ENCODE assay signal across 21 mouse cellular contexts in the genomic region with DNA sequence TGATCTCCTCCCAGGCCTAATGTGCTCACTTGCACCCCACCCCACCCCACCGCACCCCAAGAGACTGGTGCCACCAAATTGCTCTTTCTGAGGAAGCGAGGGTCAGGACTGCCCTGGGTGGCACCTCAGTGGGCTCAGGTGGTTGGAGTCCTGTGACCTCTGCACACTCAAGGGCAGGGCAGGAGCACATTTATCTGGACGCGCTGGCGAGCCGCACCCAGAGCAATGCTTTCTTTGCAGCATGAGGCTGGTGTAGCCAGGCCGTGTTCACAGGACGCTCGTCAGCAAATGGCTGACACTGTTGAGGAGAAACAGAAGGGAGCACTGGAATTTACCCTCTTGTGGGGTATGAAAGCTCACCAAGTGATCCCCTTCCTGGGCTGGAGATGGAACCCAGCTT. TPM values are rescaled to one million over a fixed set of nuclear protein-coding genes. Genes with fewer than 3 reads are reported as not detected.
"Had no signal": no experiment of that assay in that cellular context is flagged by ENCODE, and none has a peak within 500 bp of the region (broad histone marks: within the 10 kb centered on the region; RNA-seq: fewer than 3 reads in every experiment).

No protein-coding gene starts in this region.

- H3K9me3 ChIP-seq: kidney, embryonic 15.5 days; limb, embryonic 12.5 days; limb, embryonic 15.5 days; midbrain, embryonic 12.5 days; midbrain, embryonic 15.5 days; neural tube, embryonic 12.5 days; neural tube, embryonic 15.5 days had no signal

- H3K27ac ChIP-seq: kidney, embryonic 15.5 days; limb, embryonic 12.5 days; limb, embryonic 15.5 days; liver, embryonic 14.5 days; macrophage; midbrain, embryonic 12.5 days; midbrain, embryonic 15.5 days; neural tube, embryonic 12.5 days; neural tube, embryonic 15.5 days had no signal

- DNase-seq: kidney, postnatal 14 days; kidney, postnatal 4 days; left cerebral cortex, postnatal 4 days; liver, postnatal 0 days; lung, embryonic 14.5 days; right cerebral cortex, adult 18-20 months; right cerebral cortex, postnatal 14 days; right cerebral cortex, postnatal 4 days; thymus, postnatal 25 days had no signal

- H3K4me2 ChIP-seq: kidney, embryonic 15.5 days; limb, embryonic 12.5 days; limb, embryonic 15.5 days; liver, embryonic 11.5 days; lung, embryonic 14.5 days; midbrain, embryonic 12.5 days; midbrain, embryonic 15.5 days; neural tube, embryonic 12.5 days; neural tube, embryonic 15.5 days had no signal

- H3K27me3 ChIP-seq: kidney, embryonic 15.5 days; limb, embryonic 12.5 days; limb, embryonic 15.5 days; midbrain, embryonic 12.5 days; midbrain, embryonic 15.5 days; neural tube, embryonic 12.5 days; neural tube, embryonic 15.5 days had no signal

- H3K9ac ChIP-seq: kidney, embryonic 15.5 days; limb, embryonic 12.5 days; limb, embryonic 15.5 days; liver, embryonic 14.5 days; liver, postnatal 0 days; lung, embryonic 14.5 days; midbrain, embryonic 12.5 days; midbrain, embryonic 15.5 days; neural tube, embryonic 12.5 days; neural tube, embryonic 15.5 days had no signal

- H3K4me1 ChIP-seq: kidney, embryonic 15.5 days; limb, embryonic 12.5 days; limb, embryonic 15.5 days; midbrain, embryonic 12.5 days; midbrain, embryonic 15.5 days; neural tube, embryonic 12.5 days; neural tube, embryonic 15.5 days had no signal

- H3K4me3 ChIP-seq: kidney, embryonic 15.5 days; limb, embryonic 12.5 days; limb, embryonic 15.5 days; midbrain, embryonic 12.5 days; midbrain, embryonic 15.5 days; neural tube, embryonic 12.5 days; neural tube, embryonic 15.5 days had no signal

- ATAC-seq: liver, postnatal 0 days; lung, postnatal 0 days; midbrain, embryonic 15.5 days had no signal

RNA-seq across cellular contexts. Expression of gene Dnali1, which starts 39.9 kb away (rescaled TPM):
- total RNA-seq: megakaryocyte, adult 5-6 weeks had no signal
- polyA plus RNA-seq: kidney, embryonic 15.5 days; limb, embryonic 12.5 days had no signal
